16 mouse cellular contexts compared by ENCODE assay signal in the genomic region with DNA sequence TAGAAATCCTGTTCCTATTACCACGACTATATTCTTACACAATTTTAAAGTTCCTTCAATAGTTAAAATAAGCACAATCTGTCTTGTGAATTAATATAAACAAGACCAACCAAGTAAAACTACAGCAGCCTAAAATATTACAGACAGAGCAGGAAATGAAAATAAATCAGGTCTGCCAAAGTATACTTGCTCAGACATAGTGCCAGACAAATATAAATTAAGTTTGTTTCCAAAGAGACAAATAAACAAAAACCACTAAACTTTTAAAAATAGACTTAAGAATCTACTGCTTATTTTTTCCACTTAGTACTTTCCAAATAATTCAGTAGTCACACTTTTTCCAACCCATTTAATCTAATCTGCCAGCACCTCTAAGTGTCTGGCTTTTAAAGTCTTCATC. TPM values are rescaled to one million over a fixed set of nuclear protein-coding genes. Genes with fewer than 3 reads are reported as not detected.
DNase-seq lines count a peak whose midpoint lies in the region; ATAC-seq and TF ChIP-seq lines count a peak whose summit lies in the region.
"Had no signal": no experiment of that assay in that cellular context is flagged by ENCODE, and none has a peak within 500 bp of the region (broad histone marks: within the 10 kb centered on the region; RNA-seq: fewer than 3 reads in every experiment).

No protein-coding gene starts in this region.

- H3K9me3 ChIP-seq in kidney, embryonic 15.5 days (replicated peaks): no peaks in the 10 kb centered on the region
- no peaks in the 10 kb centered on the region for H3K9me3 ChIP-seq in lung, embryonic 14.5 days (ENCODE audit: low read depth, low read length)
- H3K9me3 ChIP-seq in stomach, embryonic 14.5 days (ENCODE audit: control insufficient read depth, low read depth, low read length): no peaks in the 10 kb centered on the region
- no peaks in the 10 kb centered on the region for H3K9me3 ChIP-seq in stomach, postnatal 0 days (ENCODE audit: control insufficient read depth, low read length)
- H3K9me3 ChIP-seq: forebrain, embryonic 15.5 days; heart, embryonic 13.5 days; hindbrain, embryonic 15.5 days had no signal

- H3K27ac ChIP-seq in kidney, embryonic 15.5 days: peak overlapping the region; percentile 75
- H3K27ac ChIP-seq in lung, embryonic 14.5 days (ENCODE audit: low read depth): peak overlapping the region; percentile 31; the same call in 1 of the 2 replicates
- H3K27ac ChIP-seq in stomach, embryonic 14.5 days (ENCODE audit: low read length): peak overlapping the region; percentile 45; the same call in 1 of the 2 replicates
- no peak overlapping the region for H3K27ac ChIP-seq in stomach, postnatal 0 days (replicated peaks)
- H3K27ac ChIP-seq: forebrain, embryonic 15.5 days; hindbrain, embryonic 15.5 days had no signal

- H3K4me1 ChIP-seq in kidney, embryonic 15.5 days: peaks cover 15% of the 10 kb centered on the region
- peaks cover 8% of the 10 kb centered on the region for H3K4me1 ChIP-seq in lung, embryonic 14.5 days (ENCODE audit: insufficient read depth)
- H3K4me1 ChIP-seq in stomach, embryonic 14.5 days (ENCODE audit: control insufficient read depth, insufficient read depth, low read length): no peaks in the 10 kb centered on the region
- no peaks in the 10 kb centered on the region for H3K4me1 ChIP-seq in stomach, postnatal 0 days (replicated peaks; ENCODE audit: control insufficient read depth, insufficient read depth)

- no peak for TF ChIP-seq EP300 in stomach, postnatal 0 days (optimal IDR thresholded peaks at IDR 0.05)

- H3K27me3 ChIP-seq in kidney, embryonic 15.5 days: no peaks in the 10 kb centered on the region
- no peaks in the 10 kb centered on the region for H3K27me3 ChIP-seq in lung, embryonic 14.5 days (ENCODE audit: insufficient read depth, low read length)
- no peaks in the 10 kb centered on the region for H3K27me3 ChIP-seq in stomach, embryonic 14.5 days (ENCODE audit: control insufficient read depth, insufficient read depth, low read length)
- no peaks in the 10 kb centered on the region for H3K27me3 ChIP-seq in stomach, postnatal 0 days (ENCODE audit: control insufficient read depth, insufficient read depth, low read length)
- H3K27me3 ChIP-seq: forebrain, embryonic 15.5 days; heart, embryonic 13.5 days; hindbrain, embryonic 15.5 days had no signal

- no peak overlapping the region for H3K4me2 ChIP-seq in kidney, embryonic 15.5 days
- H3K4me2 ChIP-seq in lung, embryonic 14.5 days: no peak overlapping the region
- no peak overlapping the region for H3K4me2 ChIP-seq in stomach, embryonic 14.5 days (replicated peaks; ENCODE audit: low read depth, low read length)
- no peak overlapping the region for H3K4me2 ChIP-seq in stomach, postnatal 0 days (replicated peaks; ENCODE audit: low read depth)
- H3K4me2 ChIP-seq: forebrain, embryonic 15.5 days; heart, embryonic 13.5 days; hindbrain, embryonic 15.5 days had no signal

- H3K9ac ChIP-seq in kidney, embryonic 15.5 days: no peak overlapping the region
- no peak overlapping the region for H3K9ac ChIP-seq in lung, embryonic 14.5 days
- no peak overlapping the region for H3K9ac ChIP-seq in stomach, embryonic 14.5 days (replicated peaks; ENCODE audit: low read depth, low read length)
- no peak overlapping the region for H3K9ac ChIP-seq in stomach, postnatal 0 days (ENCODE audit: low read length)
- H3K9ac ChIP-seq: forebrain, embryonic 15.5 days; hindbrain, embryonic 15.5 days had no signal

- ATAC-seq in kidney, embryonic 15.5 days (replicated peaks; ENCODE audit: low FRiP score): no peak
- no peak for ATAC-seq in lung, embryonic 14.5 days (ENCODE audit: insufficient read depth)
- ATAC-seq in stomach, embryonic 14.5 days (ENCODE audit: insufficient number of reproducible peaks, insufficient read depth, low FRiP score, low read depth): no peak
- ATAC-seq in stomach, postnatal 0 days (ENCODE audit: low FRiP score, low TSS enrichment): no peak
- ATAC-seq in megakaryocyte, adult 5-6 weeks (ENCODE audit: poor library complexity, severe bottlenecking): no peak
- ATAC-seq: forebrain, embryonic 15.5 days had no signal

- no peak for DNase-seq in kidney, adult 8-10 months
- peak; percentile 43 for DNase-seq in lung, embryonic 14.5 days
- no peak for DNase-seq in lung, adult 18-20 months
- no peak for DNase-seq in stomach, postnatal 0 days (ENCODE audit: low spot score)
- DNase-seq: adrenal gland, adult 8-10 months; adrenal gland, postnatal 36 days; cerebellum, adult 2 months; cerebellum, postnatal 10 days; gastrocnemius, postnatal 14 days; heart, postnatal 36 days had no signal

- WGBS in kidney, embryonic 15.5 days: 47% methylated on average over 1 of the region's 1 CpGs
- 27% methylated on average over 1 of the region's 1 CpGs for WGBS in lung, embryonic 14.5 days
- WGBS in stomach, embryonic 14.5 days: 29% methylated on average over 1 of the region's 1 CpGs
- 38% methylated on average over 1 of the region's 1 CpGs for WGBS in stomach, postnatal 0 days

- H3K36me3 ChIP-seq in kidney, embryonic 15.5 days: peaks cover 29% of the 10 kb centered on the region
- peaks cover 29% of the 10 kb centered on the region for H3K36me3 ChIP-seq in lung, embryonic 14.5 days (ENCODE audit: insufficient read depth)
- H3K36me3 ChIP-seq in stomach, embryonic 14.5 days (ENCODE audit: control insufficient read depth, insufficient read depth, low read length): no peaks in the 10 kb centered on the region; the same call in 1 of the 2 replicates
- H3K36me3 ChIP-seq in stomach, postnatal 0 days (ENCODE audit: control insufficient read depth, insufficient read depth, low read length): no peaks in the 10 kb centered on the region; the same call in 1 of the 2 replicates

- no peak overlapping the region for H3K4me3 ChIP-seq in kidney, embryonic 15.5 days (replicated peaks)
- no peak overlapping the region for H3K4me3 ChIP-seq in lung, embryonic 14.5 days (ENCODE audit: low read depth, low read length)
- H3K4me3 ChIP-seq in stomach, embryonic 14.5 days (ENCODE audit: low read depth, low read length): no peak overlapping the region
- H3K4me3 ChIP-seq in stomach, postnatal 0 days (ENCODE audit: low read depth, low read length): no peak overlapping the region
- H3K4me3 ChIP-seq: forebrain, embryonic 15.5 days; heart, embryonic 13.5 days; hindbrain, embryonic 15.5 days had no signal

- no peak for TF ChIP-seq CTCF in lung, embryonic 14.5 days (IDR thresholded peaks at IDR 0.05; ENCODE audit: low read depth)
- TF ChIP-seq CTCF in stomach, postnatal 0 days (IDR thresholded peaks at IDR 0.05; ENCODE audit: low read depth): no peak

RNA-seq across cellular contexts. Expression of a gene that starts 32.1 kb away (rescaled TPM):
- 38.4 and 39.7 TPM in 2 replicates for polyA plus RNA-seq in kidney, embryonic 15.5 days (2015; fragmentation: Nextera tagmentation; extraction: Ambion mirVana)
- 34.4 and 36.5 TPM in 2 replicates for polyA plus RNA-seq in lung, embryonic 14.5 days (2014; fragmentation: Nextera tagmentation; extraction: Ambion mirVana)
- polyA plus RNA-seq in stomach, embryonic 14.5 days (2014; fragmentation: Nextera tagmentation; extraction: Ambion mirVana): 46.1 and 48.4 TPM in 2 replicates
- polyA plus RNA-seq in stomach, postnatal 0 days (2015; fragmentation: Nextera tagmentation; extraction: Ambion mirVana): 20.8 and 24.1 TPM in 2 replicates
- total RNA-seq in megakaryocyte, adult 5-6 weeks (2015): 14.1 and 17.4 TPM in 2 replicates
- 20.9 and 30.4 TPM in 2 replicates for total RNA-seq in megakaryocyte, adult 5-6 weeks (2017)

RNA-seq across cellular contexts. Expression of a gene that starts 43.3 kb away (rescaled TPM):
- polyA plus RNA-seq in kidney, embryonic 15.5 days (2015; fragmentation: Nextera tagmentation; extraction: Ambion mirVana): 5.7 and 7.9 TPM in 2 replicates
- polyA plus RNA-seq in lung, embryonic 14.5 days (2014; fragmentation: Nextera tagmentation; extraction: Ambion mirVana): 1.6 and 1.7 TPM in 2 replicates
- polyA plus RNA-seq in stomach, embryonic 14.5 days (2014; fragmentation: Nextera tagmentation; extraction: Ambion mirVana): 1.2 and 1.6 TPM in 2 replicates
- polyA plus RNA-seq in stomach, postnatal 0 days (2015; fragmentation: Nextera tagmentation; extraction: Ambion mirVana): 0.47 TPM in 2 replicates
- 2.9 and 6.6 TPM in 2 replicates for total RNA-seq in megakaryocyte, adult 5-6 weeks (2015)
- total RNA-seq in megakaryocyte, adult 5-6 weeks (2017): 4.0 and 14.8 TPM in 2 replicates

RNA-seq across cellular contexts. Expression of a gene that starts 53.2 kb away (rescaled TPM):
- 19.3 and 23.6 TPM in 2 replicates for polyA plus RNA-seq in kidney, embryonic 15.5 days (2015; fragmentation: Nextera tagmentation; extraction: Ambion mirVana)
- polyA plus RNA-seq in lung, embryonic 14.5 days (2014; fragmentation: Nextera tagmentation; extraction: Ambion mirVana): 21.2 and 22.2 TPM in 2 replicates
- 18.9 and 20.3 TPM in 2 replicates for polyA plus RNA-seq in stomach, embryonic 14.5 days (2014; fragmentation: Nextera tagmentation; extraction: Ambion mirVana)
- polyA plus RNA-seq in stomach, postnatal 0 days (2015; fragmentation: Nextera tagmentation; extraction: Ambion mirVana): 18.8 and 19.5 TPM in 2 replicates
- 13.8 and 16.0 TPM in 2 replicates for total RNA-seq in megakaryocyte, adult 5-6 weeks (2015)
- 7.6 and 9.6 TPM in 2 replicates for total RNA-seq in megakaryocyte, adult 5-6 weeks (2017)
